Comparison of ENCODE assay signal across 20 mouse cellular contexts in genomic region chr6:17186604-17187003, GRCm38 (mm10).
DNase-seq lines count a peak whose midpoint lies in the region; ATAC-seq and TF ChIP-seq lines count a peak whose summit lies in the region.
"Had no signal": no experiment of that assay in that cellular context is flagged by ENCODE, and none has a peak within 500 bp of the region (broad histone marks: within the 10 kb centered on the region; RNA-seq: fewer than 3 reads in every experiment).

No protein-coding gene starts in this region.

- no peak for TF ChIP-seq CTCF in forebrain, postnatal 0 days (IDR thresholded peaks at IDR 0.05; ENCODE audit: low read depth)
- no peak for TF ChIP-seq CTCF in liver, adult 2 months (IDR thresholded peaks at IDR 0.05; ENCODE audit: low read depth, low read length)
- TF ChIP-seq CTCF in liver, postnatal 0 days (IDR thresholded peaks at IDR 0.05; ENCODE audit: low read depth) = no peak

- H3K9me3 ChIP-seq in forebrain, embryonic 11.5 days (ENCODE audit: control insufficient read depth, low read length) = no peaks in the 10 kb centered on the region
- H3K9me3 ChIP-seq in forebrain, postnatal 0 days (ENCODE audit: low read length) = no peaks in the 10 kb centered on the region
- H3K9me3 ChIP-seq in liver, postnatal 0 days (ENCODE audit: low read length) = no peaks in the 10 kb centered on the region
- H3K9me3 ChIP-seq in forebrain, embryonic 16.5 days (ENCODE audit: control insufficient read depth, low read length) = no peaks in the 10 kb centered on the region
- H3K9me3 ChIP-seq: heart, embryonic 10.5 days; hindbrain, embryonic 12.5 days; hindbrain, embryonic 15.5 days; intestine, embryonic 15.5 days had no signal

- H3K27ac ChIP-seq in forebrain, embryonic 11.5 days (ENCODE audit: low read depth, low read length) = no peak overlapping the region
- H3K27ac ChIP-seq in forebrain, postnatal 0 days (ENCODE audit: low read depth, low read length) = no peak overlapping the region
- no peak overlapping the region; the same call in 1 of the 2 replicates for H3K27ac ChIP-seq in liver, adult 2 months (replicated peaks; ENCODE audit: insufficient read depth, low read depth, low read length)
- no peak overlapping the region for H3K27ac ChIP-seq in liver, postnatal 0 days (ENCODE audit: low read depth)
- H3K27ac ChIP-seq in forebrain, embryonic 16.5 days (ENCODE audit: low read length) = no peak overlapping the region
- H3K27ac ChIP-seq: heart, adult 2 months; heart, embryonic 10.5 days; hindbrain, embryonic 12.5 days; hindbrain, embryonic 15.5 days; intestine, embryonic 15.5 days had no signal

- TF ChIP-seq POLR2A in liver, adult 2 months (IDR thresholded peaks at IDR 0.05; ENCODE audit: extremely low read depth, insufficient read depth, low read length) = no peak

- no peak overlapping the region for H3K4me3 ChIP-seq in forebrain, embryonic 11.5 days (ENCODE audit: low read depth, low read length)
- no peak overlapping the region for H3K4me3 ChIP-seq in forebrain, postnatal 0 days (ENCODE audit: low read depth, low read length)
- no peak overlapping the region for H3K4me3 ChIP-seq in liver, adult 2 months (ENCODE audit: insufficient read depth, low read depth, low read length)
- no peak overlapping the region for H3K4me3 ChIP-seq in liver, postnatal 0 days (ENCODE audit: low read depth, low read length)
- H3K4me3 ChIP-seq in forebrain, embryonic 16.5 days (replicated peaks; ENCODE audit: low read length) = no peak overlapping the region
- H3K4me3 ChIP-seq: heart, adult 2 months; heart, embryonic 10.5 days; hindbrain, embryonic 12.5 days; hindbrain, embryonic 15.5 days; intestine, embryonic 15.5 days had no signal

- no peak overlapping the region for H3K4me2 ChIP-seq in forebrain, embryonic 11.5 days (ENCODE audit: low read depth, low read length, severe bottlenecking)
- H3K4me2 ChIP-seq in forebrain, postnatal 0 days (ENCODE audit: low read depth) = no peak overlapping the region
- no peak overlapping the region for H3K4me2 ChIP-seq in liver, postnatal 0 days (ENCODE audit: low read depth, low read length)
- H3K4me2 ChIP-seq in forebrain, embryonic 16.5 days (ENCODE audit: low read length) = no peak overlapping the region
- H3K4me2 ChIP-seq: hindbrain, embryonic 12.5 days; hindbrain, embryonic 15.5 days; intestine, embryonic 15.5 days had no signal

- H3K27me3 ChIP-seq in forebrain, embryonic 11.5 days (ENCODE audit: control insufficient read depth, insufficient read depth, low read length) = no peaks in the 10 kb centered on the region
- H3K27me3 ChIP-seq in forebrain, postnatal 0 days (ENCODE audit: insufficient read depth, low read length) = no peaks in the 10 kb centered on the region
- H3K27me3 ChIP-seq in liver, adult 2 months (ENCODE audit: control insufficient read depth, insufficient read depth, low read length) = no peaks in the 10 kb centered on the region
- no peaks in the 10 kb centered on the region for H3K27me3 ChIP-seq in liver, postnatal 0 days (ENCODE audit: insufficient read depth, low read length)
- H3K27me3 ChIP-seq in forebrain, embryonic 16.5 days (replicated peaks; ENCODE audit: control insufficient read depth, insufficient read depth, low read length) = no peaks in the 10 kb centered on the region
- H3K27me3 ChIP-seq: hindbrain, embryonic 12.5 days; hindbrain, embryonic 15.5 days; intestine, embryonic 15.5 days had no signal

- H3K36me3 ChIP-seq in forebrain, embryonic 11.5 days (ENCODE audit: control insufficient read depth, insufficient read depth, low read length) = no peaks in the 10 kb centered on the region
- H3K36me3 ChIP-seq in forebrain, postnatal 0 days (ENCODE audit: insufficient read depth) = no peaks in the 10 kb centered on the region
- H3K36me3 ChIP-seq in liver, adult 2 months (ENCODE audit: control insufficient read depth, insufficient read depth, low read length) = no peaks in the 10 kb centered on the region
- H3K36me3 ChIP-seq in liver, postnatal 0 days (replicated peaks; ENCODE audit: insufficient read depth, low read length) = no peaks in the 10 kb centered on the region
- no peaks in the 10 kb centered on the region for H3K36me3 ChIP-seq in forebrain, embryonic 16.5 days (ENCODE audit: control insufficient read depth, insufficient read depth)
- H3K36me3 ChIP-seq: heart, embryonic 10.5 days; hindbrain, embryonic 12.5 days; hindbrain, embryonic 15.5 days; intestine, embryonic 15.5 days had no signal

- 64% methylated on average over 5 of the region's 5 CpGs for WGBS in forebrain, embryonic 11.5 days
- 21% methylated on average over 5 of the region's 5 CpGs for WGBS in forebrain, postnatal 0 days
- 32% methylated on average over 5 of the region's 5 CpGs for WGBS in liver, adult 2 months
- 73% methylated on average over 5 of the region's 5 CpGs for WGBS in liver, postnatal 0 days (ENCODE audit: insufficient replicate concordance)
- WGBS in forebrain, embryonic 16.5 days = 21% methylated on average over 5 of the region's 5 CpGs

- no peaks in the 10 kb centered on the region for H3K79me2 ChIP-seq in liver, adult 2 months (ENCODE audit: control insufficient read depth, insufficient read depth, low read length)

- TF ChIP-seq EP300 in liver, postnatal 0 days (IDR thresholded peaks at IDR 0.05; ENCODE audit: low read depth) = no peak

- no peak overlapping the region for H3K9ac ChIP-seq in forebrain, embryonic 11.5 days (ENCODE audit: low read length)
- H3K9ac ChIP-seq in forebrain, postnatal 0 days = no peak overlapping the region
- H3K9ac ChIP-seq in liver, adult 2 months (ENCODE audit: low read depth, low read length) = no peak overlapping the region
- no peak overlapping the region for H3K9ac ChIP-seq in liver, postnatal 0 days (replicated peaks)
- H3K9ac ChIP-seq in forebrain, embryonic 16.5 days (replicated peaks; ENCODE audit: low read depth, low read length) = no peak overlapping the region
- H3K9ac ChIP-seq: hindbrain, embryonic 12.5 days; hindbrain, embryonic 15.5 days; intestine, embryonic 15.5 days had no signal

- DNase-seq in forebrain, embryonic 11.5 days (ENCODE audit: low spot score) = no peak
- no peak for DNase-seq in forebrain, postnatal 0 days
- peak; percentile 63 for DNase-seq in liver, adult 2 months (ENCODE audit: extremely low read depth, low read depth, low spot score)
- DNase-seq in liver, postnatal 0 days = no peak
- DNase-seq: adrenal gland, adult 8-10 months; adrenal gland, postnatal 25 days; cerebellum, adult 18-20 months; cerebellum, adult 9-10 months; cerebellum, postnatal 14 days; gastrocnemius, postnatal 10 days; gastrocnemius, postnatal 36 days; heart, adult 2 months; kidney, adult 11 months had no signal

- ATAC-seq in forebrain, embryonic 11.5 days (replicated peaks; ENCODE audit: low FRiP score) = peak; percentile 65; the same call in 1 of the 2 replicates
- ATAC-seq in forebrain, postnatal 0 days = no peak; the same call in 1 of the 2 replicates
- no peak for ATAC-seq in liver, postnatal 0 days
- peak; percentile 80 for ATAC-seq in forebrain, embryonic 16.5 days
- no peak for ATAC-seq in erythroid progenitor cell, adult 5-6 weeks (replicated peaks; ENCODE audit: low FRiP score, poor library complexity, severe bottlenecking)
- ATAC-seq: activated CD4-positive, CD25-positive, alpha-beta regulatory T cell, adult 4 months; intestine, embryonic 15.5 days had no signal

- H3K4me1 ChIP-seq in forebrain, embryonic 11.5 days (replicated peaks; ENCODE audit: control insufficient read depth, insufficient read depth, low read length) = no peaks in the 10 kb centered on the region
- no peaks in the 10 kb centered on the region for H3K4me1 ChIP-seq in forebrain, postnatal 0 days (ENCODE audit: insufficient read depth)
- peaks cover 6% of the 10 kb centered on the region for H3K4me1 ChIP-seq in liver, adult 2 months (ENCODE audit: control insufficient read depth, insufficient read depth, low read length)
- no peaks in the 10 kb centered on the region for H3K4me1 ChIP-seq in liver, postnatal 0 days (ENCODE audit: insufficient read depth)
- H3K4me1 ChIP-seq in forebrain, embryonic 16.5 days (replicated peaks; ENCODE audit: control insufficient read depth, insufficient read depth, low read length) = no peaks in the 10 kb centered on the region
- H3K4me1 ChIP-seq: heart, embryonic 10.5 days; hindbrain, embryonic 12.5 days; hindbrain, embryonic 15.5 days; intestine, embryonic 15.5 days had no signal

Comparison
In these comparisons a context has a peak if more than half of its experiments do, and no peak if none do; other contexts are left out.
1. ATAC-seq: peak in forebrain, embryonic 11.5 days (single experiment) and forebrain, embryonic 16.5 days (single experiment); none in forebrain, postnatal 0 days (single experiment), liver, postnatal 0 days (single experiment) and erythroid progenitor cell, adult 5-6 weeks (single experiment).